Mouse (Mus musculus): Measurements from ENCODE around the gene Pola2.

DNA sequence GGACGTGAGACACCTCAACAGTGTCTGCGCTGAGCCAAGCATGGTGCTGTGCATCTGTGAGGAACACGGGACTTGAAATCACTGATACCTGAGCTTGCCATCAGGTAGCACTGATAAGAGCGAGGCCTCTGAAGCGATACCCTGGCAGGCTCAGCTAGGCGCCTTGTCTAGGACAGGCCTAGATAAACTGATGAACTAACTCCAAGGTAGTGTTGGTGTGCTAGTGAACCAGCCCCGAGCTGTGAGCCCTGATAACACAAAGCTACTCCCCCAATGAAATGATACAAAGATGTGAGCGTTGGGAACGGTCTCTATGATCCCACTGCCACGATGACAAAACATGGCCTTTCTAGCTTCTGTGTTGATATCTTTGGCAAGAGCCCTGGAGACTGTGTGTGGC lies 3.7 kb upstream of the Pola2 start:
- TF ChIP-seq CTCF (IDR thresholded peaks at IDR 0.05; ENCODE audit: borderline replicate concordance, extremely low read depth, insufficient read depth, insufficient read length) (no peak), POLR2A (IDR thresholded peaks at IDR 0.05; ENCODE audit: borderline replicate concordance, extremely low read depth, insufficient read depth, insufficient read length, poor library complexity, severe bottlenecking) (no peak)

Measured in brain, embryonic 14.5 days (tissue).